Mouse (Mus musculus): ENCODE data around the gene Prdm4.

GRCm38 (mm10) chr10:85948483-85949196 is 31.7 kb upstream of the Prdm4 start:
- TF ChIP-seq POLR2A (IDR thresholded peaks at IDR 0.05; ENCODE audit: low read depth, low read length) = no peak
- no peak for TF ChIP-seq CTCF (IDR thresholded peaks at IDR 0.05; ENCODE audit: extremely low read depth, insufficient read length, insufficient replicate concordance, low read depth, low read length)
